Mouse (Mus musculus): ENCODE results near the gene Ccdc148. TPM values are rescaled to one million over a fixed set of nuclear protein-coding genes. Genes with fewer than 3 reads are reported as not detected.

Gene Ccdc148
- total RNA-seq, 2 experiments from 2014 or later = 0.17 TPM; not detected in 1

- no peak for DNase-seq
- no peak overlapping the region for H3K27ac ChIP-seq
- H3K4me3 ChIP-seq = no peak overlapping the region
- no peak for TF ChIP-seq CTCF (IDR thresholded peaks at IDR 0.05)
- intact Hi-C loops (cut with DNase I) = no loop called here
Measured at GRCm38 (mm10) chr2:59006567-59007340, 153.7 kb downstream of the Ccdc148 start.

GRCm38 (mm10) chr2:58997151-58997550 lies 163.3 kb downstream of the Ccdc148 start:
- Histone ChIP-seq H3K27ac (no peak overlapping the region), H3K4me3 (no peak overlapping the region)
- no peak for DNase-seq
- no peak for TF ChIP-seq CTCF (IDR thresholded peaks at IDR 0.05)
- intact Hi-C loops (cut with DNase I) = no loop called here

DNA sequence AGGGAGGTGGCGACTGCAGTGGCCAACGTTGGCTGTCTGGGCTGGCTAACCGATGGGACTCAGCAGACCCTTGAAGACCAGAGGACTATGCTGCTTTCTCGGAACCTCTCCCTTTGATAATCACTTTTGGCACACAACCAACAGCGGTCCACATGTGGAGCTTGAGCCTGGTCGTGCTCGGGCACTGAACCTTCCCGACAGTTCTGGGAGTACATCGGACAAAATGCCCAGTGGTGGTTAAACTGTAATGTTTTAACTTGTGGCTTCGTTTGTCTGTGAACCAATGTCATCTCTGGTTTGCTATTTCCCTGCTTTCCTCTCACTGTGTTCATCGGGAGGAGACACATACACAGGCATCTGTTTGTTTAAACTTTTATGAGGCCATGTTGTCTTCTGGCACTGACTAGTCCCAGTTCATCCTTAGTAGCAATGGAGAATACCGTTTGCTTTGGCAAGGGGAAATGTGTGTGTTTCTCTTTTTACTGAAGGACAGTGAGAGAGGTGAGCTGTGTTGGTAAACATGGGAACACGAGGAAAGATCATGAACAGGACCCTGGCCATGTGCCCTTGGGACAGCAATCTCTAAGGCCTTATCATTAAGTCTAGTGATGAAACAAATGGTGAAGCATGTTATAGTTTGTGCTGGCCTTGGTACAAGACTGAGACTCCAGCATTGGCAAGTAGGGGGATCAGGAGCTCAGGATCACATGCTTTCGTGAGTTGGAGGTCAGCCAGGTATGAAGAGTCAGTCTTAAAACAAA lies 167.9 kb downstream of the Ccdc148 start:
- Histone ChIP-seq H3K4me3 (no peak overlapping the region), H3K27ac (no peak overlapping the region)
- DNase-seq = no peak
- intact Hi-C loops (cut with DNase I) = no loop called here
- no peak for TF ChIP-seq CTCF (IDR thresholded peaks at IDR 0.05)

DNA sequence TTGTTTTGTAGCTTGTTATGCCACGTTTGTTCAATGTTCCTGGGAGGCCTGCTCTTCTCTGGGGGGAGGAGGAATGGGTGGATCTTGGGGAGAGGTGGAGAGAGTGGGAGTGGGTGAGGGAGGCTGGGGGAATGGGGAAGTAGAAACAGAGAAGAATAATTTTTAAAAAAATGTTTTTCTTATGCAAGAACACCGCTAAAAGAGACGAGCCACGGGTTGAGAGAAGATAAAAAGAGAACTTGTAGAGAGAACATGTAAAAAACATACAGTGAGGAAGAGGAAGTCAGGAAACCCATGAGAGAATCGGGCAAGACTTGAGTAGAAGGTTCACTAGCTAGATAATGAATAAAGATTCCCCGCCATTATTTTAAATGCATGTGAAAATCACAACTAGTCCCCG lies 182.4 kb downstream of the Ccdc148 start:
- intact Hi-C loops (cut with DNase I) = no loop called here
- Histone ChIP-seq H3K4me3 (no peak overlapping the region), H3K27ac (no peak overlapping the region)
- TF ChIP-seq CTCF (IDR thresholded peaks at IDR 0.05) = no peak
- no peak for DNase-seq

GRCm38 (mm10) chr2:58971507-58972275 lies 188.8 kb downstream of the Ccdc148 start:
- intact Hi-C loops (cut with DNase I) = no loop called here
- TF ChIP-seq CTCF (IDR thresholded peaks at IDR 0.05) = no peak
- no peak overlapping the region for H3K27ac ChIP-seq
- no peak for DNase-seq
- no peak overlapping the region for H3K4me3 ChIP-seq

DNA sequence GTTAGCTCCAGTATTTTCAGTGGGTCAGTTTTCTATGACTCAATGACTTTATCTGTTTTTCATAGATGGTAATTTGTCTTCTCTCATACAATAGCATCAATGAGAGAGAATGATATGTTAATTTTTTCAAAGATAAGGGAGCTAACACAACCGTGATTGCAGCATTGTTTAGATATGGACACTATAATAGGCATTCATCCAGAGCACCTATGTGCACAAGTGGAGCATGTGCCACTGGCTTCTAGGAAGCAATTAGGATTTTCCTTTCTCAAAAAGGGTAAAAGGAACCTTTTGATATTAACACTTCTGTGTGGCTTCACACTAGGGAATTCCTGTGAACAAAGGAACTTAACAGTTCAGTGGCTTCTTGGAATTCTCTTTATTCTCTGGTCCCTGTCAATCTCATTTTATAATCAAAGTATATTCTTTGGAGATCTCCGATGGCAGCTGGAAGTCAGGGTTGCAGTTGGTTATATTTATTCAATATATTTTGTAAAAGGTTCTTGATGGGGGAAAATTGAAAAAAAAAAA lies 203.6 kb downstream of the Ccdc148 start:
- Histone ChIP-seq H3K27ac (no peak overlapping the region), H3K4me3 (no peak overlapping the region)
- TF ChIP-seq CTCF (IDR thresholded peaks at IDR 0.05) = no peak
- intact Hi-C loops (cut with DNase I) = no loop called here
- DNase-seq = no peak

GRCm38 (mm10) chr2:58956351-58956750 lies 204.1 kb downstream of the Ccdc148 start:
- no peak overlapping the region for H3K27ac ChIP-seq
- no peak for TF ChIP-seq CTCF (IDR thresholded peaks at IDR 0.05)
- no peak overlapping the region for H3K4me3 ChIP-seq
- no peak for DNase-seq
- intact Hi-C loops (cut with DNase I) = no loop called here

DNA sequence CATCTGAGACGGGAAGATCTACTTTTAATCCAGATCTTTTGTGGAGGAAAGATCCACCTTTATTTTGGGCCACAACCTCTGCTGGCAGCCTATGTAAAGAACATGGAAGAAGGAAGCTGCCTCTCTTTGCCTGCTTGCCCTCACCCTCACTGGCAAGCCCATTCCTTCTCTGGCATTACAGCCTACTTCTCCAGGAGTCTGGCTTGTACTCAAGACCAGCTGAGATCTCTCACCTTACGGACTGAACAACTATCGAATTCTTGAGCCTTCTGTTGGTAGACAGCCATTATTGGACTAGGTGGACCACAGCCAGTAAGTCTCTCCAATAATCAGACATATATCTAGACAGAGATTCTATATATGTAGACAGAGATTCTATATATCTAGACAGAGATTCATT lies 208.4 kb downstream of the Ccdc148 start:
- TF ChIP-seq CTCF (IDR thresholded peaks at IDR 0.05) = no peak
- H3K27ac ChIP-seq = no peak overlapping the region
- intact Hi-C loops (cut with DNase I) = no loop called here
- H3K4me3 ChIP-seq = no peak overlapping the region
- no peak for DNase-seq

DNA sequence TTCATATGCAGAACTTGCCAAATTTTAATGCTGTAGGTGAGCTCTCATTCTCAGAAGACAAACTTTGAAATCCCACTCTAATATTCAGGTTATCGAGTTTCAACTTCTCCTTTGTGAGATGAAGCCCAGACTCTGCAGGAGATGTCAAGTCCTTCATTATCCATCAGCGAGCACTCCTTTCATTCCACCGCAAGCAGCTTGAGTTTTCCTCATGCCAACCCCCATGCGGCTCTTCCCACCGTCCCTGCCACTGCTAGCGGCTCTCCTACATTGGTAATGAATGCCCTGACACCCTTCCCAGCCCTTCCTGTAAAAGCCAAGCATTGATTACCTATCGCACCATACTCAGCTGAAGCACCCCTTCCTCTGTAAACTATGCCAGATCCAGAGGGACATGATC lies 211.7 kb downstream of the Ccdc148 start:
- DNase-seq = no peak
- H3K4me3 ChIP-seq = no peak overlapping the region
- intact Hi-C loops (cut with DNase I) = no loop called here
- no peak overlapping the region for H3K27ac ChIP-seq
- TF ChIP-seq CTCF (IDR thresholded peaks at IDR 0.05) = no peak

- DNase-seq = no peak
- TF ChIP-seq CTCF (IDR thresholded peaks at IDR 0.05) = no peak
- Histone ChIP-seq H3K27ac (no peak overlapping the region), H3K4me3 (no peak overlapping the region)
- intact Hi-C loops (cut with DNase I) = no loop called here
Measured at GRCm38 (mm10) chr2:58941361-58941760, 219.1 kb downstream of the Ccdc148 start.

- Histone ChIP-seq H3K4me3 (no peak overlapping the region), H3K27ac (no peak overlapping the region)
- no peak for DNase-seq
- intact Hi-C loops (cut with DNase I) = no loop called here
- TF ChIP-seq CTCF (IDR thresholded peaks at IDR 0.05) = no peak
Measured at GRCm38 (mm10) chr2:58925551-58925950, 234.9 kb downstream of the Ccdc148 start.

DNA sequence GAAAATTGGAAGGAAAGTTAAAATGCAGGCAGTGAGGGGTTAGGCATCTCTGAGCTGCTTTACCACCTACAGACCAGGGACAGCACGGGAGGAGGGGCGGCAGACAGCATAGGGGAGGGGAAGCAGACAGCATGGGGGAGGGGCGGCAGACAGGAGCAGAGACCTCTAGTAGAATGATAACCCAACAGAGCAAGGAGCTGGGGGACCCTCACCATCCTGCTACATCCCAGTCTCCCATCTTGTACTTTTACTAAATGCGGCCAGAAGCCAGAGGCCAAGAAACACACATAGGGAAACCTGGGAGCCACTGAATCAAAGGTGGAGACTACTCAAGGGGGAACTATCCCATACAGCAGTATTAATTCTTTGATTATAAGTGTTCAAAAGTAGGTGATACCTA lies 242.1 kb downstream of the Ccdc148 start:
- intact Hi-C loops (cut with DNase I) = no loop called here
- H3K4me3 ChIP-seq = no peak overlapping the region
- no peak for TF ChIP-seq CTCF (IDR thresholded peaks at IDR 0.05)
- H3K27ac ChIP-seq = no peak overlapping the region
- DNase-seq = no peak

DNA sequence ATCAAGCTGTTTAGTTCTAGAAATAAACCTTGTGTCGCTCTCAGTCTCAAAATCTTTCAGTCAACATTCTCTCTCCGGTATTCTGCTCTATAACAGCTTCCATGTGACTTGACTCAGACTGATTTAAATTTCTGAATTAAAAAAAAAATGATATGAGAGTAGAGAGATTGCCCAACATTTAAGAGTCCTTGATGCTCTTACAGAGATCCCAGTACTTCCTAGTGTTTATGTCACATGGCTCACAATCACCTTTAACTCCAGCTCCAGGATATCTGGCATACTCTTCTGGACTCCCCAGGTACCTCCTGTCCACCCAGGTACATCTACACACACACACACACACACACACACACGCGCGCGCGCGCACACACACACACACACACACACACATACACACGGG lies 248.1 kb downstream of the Ccdc148 start:
- DNase-seq = no peak
- no peak overlapping the region for H3K4me3 ChIP-seq
- H3K27ac ChIP-seq = no peak overlapping the region
- no peak for TF ChIP-seq CTCF (IDR thresholded peaks at IDR 0.05)
- intact Hi-C loops (cut with DNase I) = no loop called here
